Mouse (Mus musculus): ENCODE data around the gene Usp19.

DNA sequence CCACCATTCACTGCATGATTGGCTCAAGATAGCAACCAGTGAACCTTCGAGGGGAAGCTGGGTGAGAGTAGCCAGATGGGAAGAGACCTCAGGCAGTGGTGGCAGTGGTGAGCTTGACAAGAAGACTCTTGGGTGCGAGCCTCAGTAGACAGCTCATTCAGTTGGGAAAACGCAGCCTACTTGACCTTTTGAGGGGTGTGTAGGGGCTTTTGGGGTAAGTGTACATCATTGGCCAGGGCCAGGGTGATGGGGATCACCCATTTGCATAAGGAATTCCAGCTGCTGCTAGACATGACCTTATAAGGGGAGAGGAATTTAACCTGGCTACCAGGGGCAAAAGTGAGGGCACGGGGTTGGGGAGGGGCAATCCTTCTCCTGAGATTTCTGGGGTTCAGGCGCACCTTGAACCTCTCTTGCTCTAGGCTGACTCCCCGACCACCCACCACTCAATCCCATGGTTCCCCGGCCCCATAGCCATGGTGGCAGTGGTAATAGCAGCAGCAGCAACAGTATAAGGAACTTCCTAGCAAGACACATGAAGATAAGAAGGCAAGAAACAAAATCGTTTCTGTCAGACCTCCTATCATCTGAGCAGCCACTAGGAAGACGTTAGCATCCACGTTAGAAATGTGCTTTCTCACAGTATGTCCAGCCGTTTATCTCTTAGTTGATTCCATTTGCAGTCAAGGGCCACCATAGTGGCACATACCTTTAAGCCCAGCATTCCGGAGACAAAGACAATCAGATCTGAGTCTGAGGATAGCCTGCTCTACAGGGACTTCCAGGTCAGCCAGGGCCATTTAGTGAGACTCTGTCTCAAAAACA, 34.4 kb upstream of the Usp19 start:
- TF ChIP-seq POLR2A (IDR thresholded peaks at IDR 0.05; ENCODE audit: control insufficient read depth, low read depth, low read length) (no peak), CTCF (IDR thresholded peaks at IDR 0.05; ENCODE audit: control insufficient read depth, insufficient read depth, insufficient replicate concordance, low read depth, low read length) (no peak)

All from testis, adult 2 months (tissue).